Mouse (Mus musculus) adrenal gland, adult 18-20 months (tissue): ENCODE results near the gene Cd101. TPM values are rescaled to one million over a fixed set of nuclear protein-coding genes. Genes with fewer than 3 reads are reported as not detected.

ENCODE experiments used
- total RNA-seq, 2 experiments: library from RNA; stranded (reverse); gene quantifications; 1 replicate in 1 of 2; 2 replicates in 1 of 2; pipeline ENCODE4 v1.2.3; 2021

The Cd101 gene
- total RNA-seq, 2 experiments from 2014 or later = 0.10 TPM; not detected in 1

Other genes with a start within 250 kb of the Cd101 start
- gene Vtcn1, start 204.1 kb downstream of the Cd101 start, total RNA-seq = under 1 TPM; 0.20 to 0.26 TPM
- gene Trim45, start 107.4 kb downstream of the Cd101 start, total RNA-seq = 1 to 10 TPM; 2.1 to 3.0 TPM
- 1 to 10 TPM; 6.0 to 7.7 TPM for gene Ttf2, start 59.9 kb downstream of the Cd101 start, total RNA-seq
- 10 to 100 TPM; 24.3 to 28.0 TPM for gene Ptgfrn, start 80.7 kb upstream of the Cd101 start, total RNA-seq